Mouse (Mus musculus) midbrain, embryonic 13.5 days (tissue): ENCODE data around the gene Fam166a. TPM values are rescaled to one million over a fixed set of nuclear protein-coding genes. Genes with fewer than 3 reads are reported as not detected.

Experiments
- ATAC-seq: fragments of 200-750 bp; cut with Nextera tagmentation; 2 replicates; pipeline ENCODE4 v1.8.0; 2017; ENCODE audit warnings: mild to moderate bottlenecking, moderate TSS enrichment, moderate library complexity
- H3K27ac ChIP-seq: fragments of 300-500 bp; sonication (generic); 2 replicates; pipeline ENCODE4 v1.5.1; 2015; ENCODE audit warnings: inconsistent platforms, mild to moderate bottlenecking, moderate library complexity
- H3K27me3 ChIP-seq: fragments of 300-500 bp; sonication (generic); 2 replicates; pipeline ENCODE4 v1.6.1; 2015; ENCODE audit warnings: mild to moderate bottlenecking, inconsistent platforms
- H3K36me3 ChIP-seq: fragments of 300-500 bp; sonication (generic); 2 replicates; pipeline ENCODE4 v1.6.1; 2015; ENCODE audit warnings: mild to moderate bottlenecking, inconsistent platforms
- H3K4me1 ChIP-seq: fragments of 300-500 bp; sonication (generic); replicated peaks from 2 replicates; pipeline ENCODE4 v1.6.1; 2015; ENCODE audit warnings: inconsistent platforms
- H3K4me2 ChIP-seq: fragments of 300-500 bp; sonication (generic); replicated peaks from 2 replicates; pipeline ENCODE4 v1.6.1; 2015; ENCODE audit warnings: moderate library complexity, mild to moderate bottlenecking, inconsistent platforms
- H3K4me3 ChIP-seq: fragments of 300-500 bp; sonication (generic); replicated peaks from 2 replicates; pipeline ENCODE4 v1.5.1; 2015; ENCODE audit warnings: mild to moderate bottlenecking, inconsistent platforms
- H3K9ac ChIP-seq: fragments of 300-500 bp; sonication (generic); replicated peaks from 2 replicates; pipeline ENCODE4 v1.6.1; 2015; ENCODE audit warnings: mild to moderate bottlenecking, inconsistent platforms
- H3K9me3 ChIP-seq: fragments of 300-500 bp; sonication (generic); 2 replicates; pipeline ENCODE4 v1.6.1; 2016; ENCODE audit warnings: mild to moderate bottlenecking, inconsistent platforms
- WGBS: fragments of 180-500 bp; shearing (Covaris S2); methylation state at CpG from one replicate; pipeline ENCODE4 v1.1.7; 2015; 5-methylcytosine and 5-hydroxymethylcytosine counted together
- polyA plus RNA-seq: library from polyadenylated mRNA; unstranded; fragments of >200 nt; fragmentation: Nextera tagmentation; extraction: Ambion mirVana; gene quantifications from 2 replicates; pipeline ENCODE4 v1.2.1, GENCODE M21; 2015

Gene Fam166a
- polyA plus RNA-seq, 1 experiment from 2014 or later = not detected

GRCm38 (mm10) chr2:25238106-25238505 is 19.6 kb downstream of the Fam166a start:
- no peak overlapping the region for H3K27ac ChIP-seq
- H3K4me2 ChIP-seq = no peak overlapping the region
- H3K27me3 ChIP-seq = peaks cover 30% of the 10 kb centered on the region
- peaks cover 27% of the 10 kb centered on the region for H3K4me1 ChIP-seq
- H3K9ac ChIP-seq = no peak overlapping the region
- H3K9me3 ChIP-seq = no peaks in the 10 kb centered on the region
- H3K4me3 ChIP-seq = no peak overlapping the region
- H3K36me3 ChIP-seq = no peaks in the 10 kb centered on the region
- no peak for ATAC-seq

GRCm38 (mm10) chr2:25239766-25240165 is 21.2 kb downstream of the Fam166a start:
- WGBS = 98% methylated on average over 3 of the region's 3 CpGs
- Histone ChIP-seq H3K4me1 (peaks cover 35% of the 10 kb centered on the region), H3K9me3 (no peaks in the 10 kb centered on the region), H3K27me3 (peaks cover 26% of the 10 kb centered on the region), H3K9ac (no peak overlapping the region), H3K27ac (no peak overlapping the region), H3K36me3 (peaks cover 3% of the 10 kb centered on the region; the same call in 1 of the 2 replicates), H3K4me2 (no peak overlapping the region), H3K4me3 (no peak overlapping the region)
- ATAC-seq = no peak

GRCm38 (mm10) chr2:25240310-25240709 is 21.8 kb downstream of the Fam166a start:
- Histone ChIP-seq H3K27me3 (peaks cover 26% of the 10 kb centered on the region), H3K4me2 (peak overlapping the region; percentile 71), H3K27ac (no peak overlapping the region; the same call in 1 of the 2 replicates), H3K9ac (no peak overlapping the region; the same call in 1 of the 2 replicates), H3K9me3 (no peaks in the 10 kb centered on the region), H3K4me1 (peaks cover 35% of the 10 kb centered on the region), H3K4me3 (peak overlapping the region; percentile 56), H3K36me3 (peaks cover 8% of the 10 kb centered on the region)
- peak; percentile 8 for ATAC-seq
- WGBS = 47% methylated on average over 8 of the region's 8 CpGs

- WGBS = 1% methylated on average over 29 of the region's 29 CpGs
- Histone ChIP-seq H3K27me3 (peaks cover 26% of the 10 kb centered on the region), H3K9ac (peak overlapping the region; percentile 78), H3K4me2 (peak overlapping the region; percentile 71), H3K36me3 (peaks cover 14% of the 10 kb centered on the region), H3K4me1 (peaks cover 35% of the 10 kb centered on the region), H3K27ac (peak overlapping the region; percentile 54), H3K9me3 (no peaks in the 10 kb centered on the region), H3K4me3 (peak overlapping the region; percentile 56)
- ATAC-seq = peak; percentile 78
These were observed 22.3 kb downstream of the Fam166a start for GRCm38 (mm10) chr2:25240723-25241437.

- peaks cover 35% of the 10 kb centered on the region for H3K4me1 ChIP-seq
- 19% methylated on average over 6 of the region's 6 CpGs for WGBS
- H3K4me3 ChIP-seq = peak overlapping the region; percentile 56
- H3K27me3 ChIP-seq = peaks cover 21% of the 10 kb centered on the region
- H3K27ac ChIP-seq = peak overlapping the region; percentile 54
- peaks cover 19% of the 10 kb centered on the region for H3K36me3 ChIP-seq
- H3K9me3 ChIP-seq = no peaks in the 10 kb centered on the region
- peak; percentile 43 for ATAC-seq
- H3K4me2 ChIP-seq = peak overlapping the region; percentile 71
- H3K9ac ChIP-seq = peak overlapping the region; percentile 78
These were observed 22.9 kb downstream of the Fam166a start for GRCm38 (mm10) chr2:25241438-25241775.

GRCm38 (mm10) chr2:25242101-25242506 is 23.6 kb downstream of the Fam166a start, which contains the start of the genes Rnf208 and Cysrt1:
Gene Rnf208 (plus strand): TSS chr2:25242255.
Gene Cysrt1 (minus strand): TSS chr2:25242452.
- Histone ChIP-seq H3K9me3 (no peaks in the 10 kb centered on the region), H3K36me3 (peaks cover 23% of the 10 kb centered on the region), H3K4me1 (peaks cover 35% of the 10 kb centered on the region), H3K27me3 (peaks cover 18% of the 10 kb centered on the region), H3K27ac (peak within 1 kb of the TSS; percentile 54), H3K9ac (peak within 1 kb of the TSS; percentile 78), H3K4me2 (peak within 1 kb of the TSS; percentile 71), H3K4me3 (peak within 1 kb of the TSS; percentile 56)
- 0% methylated on average over 31 of the region's 59 CpGs for WGBS
- peak; percentile 47 for ATAC-seq

GRCm38 (mm10) chr2:25243342-25243741 is 24.8 kb downstream of the Fam166a start:
- Histone ChIP-seq H3K9ac (peak overlapping the region; percentile 78), H3K36me3 (peaks cover 35% of the 10 kb centered on the region), H3K9me3 (no peaks in the 10 kb centered on the region), H3K4me1 (peaks cover 35% of the 10 kb centered on the region), H3K27ac (no peak overlapping the region), H3K4me2 (peak overlapping the region; percentile 71), H3K27me3 (peaks cover 7% of the 10 kb centered on the region; the same call in 1 of the 2 replicates), H3K4me3 (peak overlapping the region; percentile 56)
- 80% methylated on average over 8 of the region's 8 CpGs for WGBS
- no peak for ATAC-seq

GRCm38 (mm10) chr2:25244144-25244543 is 25.6 kb downstream of the Fam166a start:
- H3K27ac ChIP-seq = no peak overlapping the region
- peaks cover 35% of the 10 kb centered on the region for H3K4me1 ChIP-seq
- H3K4me3 ChIP-seq = no peak overlapping the region
- no peak overlapping the region for H3K4me2 ChIP-seq
- peaks cover 43% of the 10 kb centered on the region for H3K36me3 ChIP-seq
- 88% methylated on average over 4 of the region's 4 CpGs for WGBS
- H3K27me3 ChIP-seq = peaks cover 5% of the 10 kb centered on the region; the same call in 1 of the 2 replicates
- H3K9me3 ChIP-seq = no peaks in the 10 kb centered on the region
- H3K9ac ChIP-seq = no peak overlapping the region
- ATAC-seq = no peak

GRCm38 (mm10) chr2:25246183-25247072 is 27.9 kb downstream of the Fam166a start, which contains the start of gene AL732309.1:
Gene AL732309.1 (minus strand): TSS chr2:25246863.
- 94% methylated on average over 10 of the region's 10 CpGs for WGBS
- Histone ChIP-seq H3K9me3 (no peaks in the 10 kb centered on the region), H3K4me2 (no peak within 1 kb of the TSS), H3K4me3 (no peak within 1 kb of the TSS), H3K36me3 (peaks cover 64% of the 10 kb centered on the region), H3K4me1 (peaks cover 25% of the 10 kb centered on the region), H3K27ac (no peak within 1 kb of the TSS), H3K9ac (no peak within 1 kb of the TSS), H3K27me3 (peaks cover 3% of the 10 kb centered on the region; the same call in 1 of the 2 replicates)
- ATAC-seq = no peak

- Histone ChIP-seq H3K4me3 (no peak overlapping the region), H3K36me3 (peaks cover 58% of the 10 kb centered on the region), H3K27ac (no peak overlapping the region), H3K9ac (no peak overlapping the region), H3K4me2 (no peak overlapping the region), H3K9me3 (no peaks in the 10 kb centered on the region), H3K4me1 (peaks cover 23% of the 10 kb centered on the region), H3K27me3 (no peaks in the 10 kb centered on the region)
- 85% methylated on average over 1 of the region's 1 CpGs for WGBS
- ATAC-seq = no peak
These were observed 33.8 kb downstream of the Fam166a start for GRCm38 (mm10) chr2:25252331-25252730.

GRCm38 (mm10) chr2:25255284-25255779 is 36.8 kb downstream of the Fam166a start, which contains the start of gene Tmem203:
Gene Tmem203 (plus strand): TSS chr2:25255439.
- Histone ChIP-seq H3K36me3 (peaks cover 28% of the 10 kb centered on the region), H3K9me3 (no peaks in the 10 kb centered on the region), H3K27me3 (no peaks in the 10 kb centered on the region), H3K4me3 (peak within 1 kb of the TSS; percentile 99), H3K4me1 (peaks cover 26% of the 10 kb centered on the region), H3K9ac (peak within 1 kb of the TSS; percentile 90), H3K27ac (peak within 1 kb of the TSS; percentile 82), H3K4me2 (peak within 1 kb of the TSS; percentile 91)
- peak; percentile 92 for ATAC-seq
- WGBS = 0% methylated on average over 39 of the region's 39 CpGs
